Comparison of ENCODE assay signal across 8 mouse cellular contexts in the genomic region with DNA sequence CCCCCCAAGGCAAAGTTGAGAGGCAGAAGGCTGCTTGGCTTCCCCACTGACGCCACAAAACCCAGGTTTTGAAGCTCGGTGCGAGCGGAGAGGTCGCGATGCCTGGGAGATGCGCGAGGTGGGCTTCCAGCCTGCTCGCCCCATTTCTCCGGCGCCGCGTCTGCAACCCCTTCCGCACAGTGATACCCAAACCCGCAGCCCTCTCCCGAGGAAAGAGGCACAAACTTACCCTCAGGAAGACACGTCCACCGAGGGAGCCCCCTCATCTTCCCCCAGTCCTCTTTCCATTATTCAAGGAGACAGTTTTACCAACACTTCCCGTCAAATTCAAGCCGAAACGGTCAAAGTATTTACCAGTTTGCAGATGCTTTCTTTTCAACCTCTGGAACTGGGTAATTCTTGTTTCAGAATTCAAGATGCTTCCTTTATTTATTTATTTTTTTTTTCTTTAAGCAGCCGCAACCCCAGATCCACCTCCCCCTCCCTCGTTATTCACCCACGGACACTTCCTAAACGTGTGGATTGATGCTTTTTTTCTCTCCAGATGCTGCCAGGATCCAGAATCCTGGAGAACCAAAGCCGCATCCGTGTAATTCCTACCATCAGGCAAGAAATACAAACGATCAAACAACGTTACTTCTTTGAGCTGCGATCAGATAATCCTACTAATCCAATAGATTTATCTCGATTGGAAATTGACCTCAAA.
A peak's percentile ranks its signal among the peaks of the same experiment; 100 is the strongest.
DNase-seq lines count a peak whose midpoint lies in the region; ATAC-seq and TF ChIP-seq lines count a peak whose summit lies in the region.

No protein-coding gene starts in this region.

- peak overlapping the region; percentile 77 for H3K27ac ChIP-seq in forebrain, embryonic 16.5 days (ENCODE audit: low read length)
- H3K27ac ChIP-seq in kidney, embryonic 16.5 days (ENCODE audit: low read length), result no peak overlapping the region
- no peak overlapping the region for H3K27ac ChIP-seq in midbrain, embryonic 11.5 days (ENCODE audit: low read depth, low read length)
- no peak overlapping the region for H3K27ac ChIP-seq in testis, adult 2 months (ENCODE audit: control insufficient read depth, insufficient read depth, low read depth, low read length)

- under 1% methylated on average over 31 of the region's 31 CpGs for WGBS in forebrain, embryonic 16.5 days
- under 1% methylated on average over 31 of the region's 31 CpGs for WGBS in kidney, embryonic 16.5 days
- under 1% methylated on average over 31 of the region's 31 CpGs for WGBS in midbrain, embryonic 11.5 days

- peak; percentile 2 for DNase-seq in kidney, adult 9 months
- no peak for DNase-seq in kidney, postnatal 36 days
- peak; percentile 42 to 65 for DNase-seq in cerebellum, adult 18-20 months
- DNase-seq in midbrain, embryonic 11.5 days (ENCODE audit: low spot score, missing footprints), result peak; percentile 96

- peaks cover 7% of the 10 kb centered on the region for H3K4me1 ChIP-seq in forebrain, embryonic 16.5 days (replicated peaks; ENCODE audit: control insufficient read depth, insufficient read depth, low read length)
- peaks cover 4% of the 10 kb centered on the region; the same call in 1 of the 2 replicates for H3K4me1 ChIP-seq in kidney, embryonic 16.5 days (ENCODE audit: insufficient read depth, low read length)
- H3K4me1 ChIP-seq in midbrain, embryonic 11.5 days (ENCODE audit: control insufficient read depth, insufficient read depth, low read length), result no peaks in the 10 kb centered on the region
- H3K4me1 ChIP-seq in testis, adult 2 months (ENCODE audit: control insufficient read depth, insufficient read depth, low read length), result peaks cover 6% of the 10 kb centered on the region

- H3K27me3 ChIP-seq in forebrain, embryonic 16.5 days (replicated peaks; ENCODE audit: control insufficient read depth, insufficient read depth, low read length), result no peaks in the 10 kb centered on the region
- H3K27me3 ChIP-seq in kidney, embryonic 16.5 days (ENCODE audit: insufficient read depth, low read length), result peaks cover 10% of the 10 kb centered on the region
- no peaks in the 10 kb centered on the region for H3K27me3 ChIP-seq in midbrain, embryonic 11.5 days (ENCODE audit: control insufficient read depth, insufficient read depth, low read length)
- H3K27me3 ChIP-seq in testis, adult 2 months (ENCODE audit: control insufficient read depth, insufficient read depth, low read length), result peaks cover 2% of the 10 kb centered on the region; the same call in 1 of the 2 replicates

- no peak for TF ChIP-seq CTCF in testis, adult 2 months (IDR thresholded peaks at IDR 0.05; ENCODE audit: control insufficient read depth, insufficient read depth, insufficient replicate concordance, low read depth, low read length)

- peak overlapping the region; percentile 63 for H3K4me2 ChIP-seq in forebrain, embryonic 16.5 days (ENCODE audit: low read length)
- H3K4me2 ChIP-seq in kidney, embryonic 16.5 days (replicated peaks; ENCODE audit: low read depth, low read length), result peak overlapping the region; percentile 73
- H3K4me2 ChIP-seq in midbrain, embryonic 11.5 days, result peak overlapping the region; percentile 73

- peak overlapping the region; percentile 75 for H3K9ac ChIP-seq in forebrain, embryonic 16.5 days (replicated peaks; ENCODE audit: low read depth, low read length)
- H3K9ac ChIP-seq in kidney, embryonic 16.5 days (replicated peaks; ENCODE audit: low read length), result peak overlapping the region; percentile 59
- peak overlapping the region; percentile 43 for H3K9ac ChIP-seq in midbrain, embryonic 11.5 days (ENCODE audit: low read length)

- H3K36me3 ChIP-seq in forebrain, embryonic 16.5 days (ENCODE audit: control insufficient read depth, insufficient read depth), result no peaks in the 10 kb centered on the region
- no peaks in the 10 kb centered on the region for H3K36me3 ChIP-seq in kidney, embryonic 16.5 days (ENCODE audit: insufficient read depth, low read length)
- no peaks in the 10 kb centered on the region for H3K36me3 ChIP-seq in midbrain, embryonic 11.5 days (ENCODE audit: control insufficient read depth, insufficient read depth, low read length)
- no peaks in the 10 kb centered on the region for H3K36me3 ChIP-seq in testis, adult 2 months (ENCODE audit: control insufficient read depth, insufficient read depth, low read length)

- peak overlapping the region; percentile 69 for H3K4me3 ChIP-seq in forebrain, embryonic 16.5 days (replicated peaks; ENCODE audit: low read length)
- H3K4me3 ChIP-seq in kidney, embryonic 16.5 days (ENCODE audit: low read length), result peak overlapping the region; percentile 54
- peak overlapping the region; percentile 46 for H3K4me3 ChIP-seq in midbrain, embryonic 11.5 days (ENCODE audit: low read depth, low read length)
- H3K4me3 ChIP-seq in testis, adult 2 months (ENCODE audit: control insufficient read depth, low read depth, low read length), result peak overlapping the region; percentile 65

- ATAC-seq in forebrain, embryonic 16.5 days, result peak; percentile 70
- ATAC-seq in kidney, embryonic 16.5 days (ENCODE audit: low FRiP score, low TSS enrichment), result peak; percentile 42; the same call in 1 of the 2 replicates
- peak; percentile 69 for ATAC-seq in midbrain, embryonic 11.5 days (ENCODE audit: low FRiP score)
- no peak for ATAC-seq in monocyte, adult 5-6 weeks (replicated peaks; ENCODE audit: insufficient number of reproducible peaks, low FRiP score, low TSS enrichment, poor library complexity, severe bottlenecking)

- TF ChIP-seq POLR2A in testis, adult 2 months (IDR thresholded peaks at IDR 0.05; ENCODE audit: control insufficient read depth, low read depth, low read length), result no peak

- H3K9me3 ChIP-seq in forebrain, embryonic 16.5 days (ENCODE audit: control insufficient read depth, low read length), result no peaks in the 10 kb centered on the region
- H3K9me3 ChIP-seq in kidney, embryonic 16.5 days (ENCODE audit: low read length), result no peaks in the 10 kb centered on the region
- H3K9me3 ChIP-seq in midbrain, embryonic 11.5 days (ENCODE audit: control insufficient read depth, low read length), result no peaks in the 10 kb centered on the region

Comparison
In these comparisons a context has a peak if more than half of its experiments do, and no peak if none do; other contexts are left out.
1. DNase-seq: peak in kidney, adult 9 months (single experiment), cerebellum, adult 18-20 months (2 of 2) and midbrain, embryonic 11.5 days (single experiment); none in kidney, postnatal 36 days (0 of 2).
2. Peak in every context shown above with its lines, with median percentiles within 50 percentile points of each other: H3K4me2 ChIP-seq, H3K4me3 ChIP-seq and H3K9ac ChIP-seq.